Mouse (Mus musculus) embryonic fibroblast, embryonic 13.5 days (primary cell): ENCODE measurements around the gene Gm29776.

ENCODE experiments used
- CTCF ChIP-seq: IDR thresholded peaks from 2 replicates; pipeline ENCODE4 v1.5.1; 2011; ENCODE audit warnings: mild to moderate bottlenecking, control low read depth, low read length, moderate library complexity, borderline replicate concordance; ENCODE audit not compliant: insufficient read depth
- POLR2A ChIP-seq: IDR thresholded peaks from 2 replicates; pipeline ENCODE4 v1.6.1; 2011; ENCODE audit warnings: low read depth, mild to moderate bottlenecking, control low read depth, low read length, moderate library complexity

- TF ChIP-seq POLR2A (no peak), CTCF (no peak)
These were observed 4.6 kb upstream of the Gm29776 start for GRCm38 (mm10) chr14:54703207-54703606.
